Mouse (Mus musculus) liver, embryonic 14.5 days (tissue): ENCODE measurements around the gene Gm10271.

Experiments
- CTCF ChIP-seq: IDR thresholded peaks from 2 replicates; pipeline ENCODE4 v1.5.1; 2016; ENCODE audit warnings: antibody characterized with exemption, low read depth, control low read depth
- EP300 ChIP-seq: IDR thresholded peaks from 2 replicates; pipeline ENCODE4 v1.6.1; 2016; ENCODE audit warnings: antibody characterized with exemption, low read depth

- TF ChIP-seq CTCF (no peak), EP300 (no peak)
Observed at GRCm38 (mm10) chr10:116928826-116929225, 43.6 kb downstream of the Gm10271 start.
